8 mouse cellular contexts compared by ENCODE assay signal in genomic region chr1:74068366-74069084, GRCm38 (mm10). TPM values are rescaled to one million over a fixed set of nuclear protein-coding genes. Genes with fewer than 3 reads are reported as not detected.
DNase-seq lines count a peak whose midpoint lies in the region; ATAC-seq and TF ChIP-seq lines count a peak whose summit lies in the region.

No protein-coding gene starts in this region.

- TF ChIP-seq CTCF in intestine, postnatal 0 days (IDR thresholded peaks at IDR 0.05; ENCODE audit: low read depth): no peak

- H3K27me3 ChIP-seq in forebrain, embryonic 14.5 days (replicated peaks; ENCODE audit: control insufficient read depth, insufficient read depth, low read length): no peaks in the 10 kb centered on the region
- no peaks in the 10 kb centered on the region for H3K27me3 ChIP-seq in intestine, postnatal 0 days (replicated peaks; ENCODE audit: control insufficient read depth, insufficient read depth, low read length)

- no peaks in the 10 kb centered on the region for H3K36me3 ChIP-seq in forebrain, embryonic 14.5 days (ENCODE audit: control insufficient read depth, insufficient read depth, low read length)
- no peaks in the 10 kb centered on the region for H3K36me3 ChIP-seq in intestine, postnatal 0 days (ENCODE audit: control insufficient read depth, insufficient read depth)

- peak; percentile 17 for DNase-seq in right cerebral cortex, postnatal 4 days
- DNase-seq in right cerebral cortex, adult 18-20 months: no peak
- DNase-seq in forebrain, embryonic 14.5 days (ENCODE audit: low spot score): peak; percentile 60
- peak; percentile 32 for DNase-seq in mesoderm, embryonic 11.5 days (ENCODE audit: low read depth, low spot score)
- DNase-seq in thymus, postnatal 14 days: peak; percentile 77
- DNase-seq in layer of hippocampus, postnatal 36 days: no peak
- DNase-seq in frontal cortex, adult 2 months (ENCODE audit: extremely low spot score in 1 of 2, low spot score in 1 of 2): no peak

- H3K4me3 ChIP-seq in forebrain, embryonic 14.5 days (ENCODE audit: low read depth, low read length): peak overlapping the region; percentile 30
- H3K4me3 ChIP-seq in intestine, postnatal 0 days (ENCODE audit: low read depth, low read length): peak overlapping the region; percentile 39

- peak overlapping the region; percentile 60 for H3K9ac ChIP-seq in forebrain, embryonic 14.5 days (ENCODE audit: low read length)
- H3K9ac ChIP-seq in intestine, postnatal 0 days (ENCODE audit: low read depth, low read length): peak overlapping the region; percentile 45

- H3K4me2 ChIP-seq in forebrain, embryonic 14.5 days (ENCODE audit: low read length): peak overlapping the region; percentile 65
- peak overlapping the region; percentile 71 for H3K4me2 ChIP-seq in intestine, postnatal 0 days (replicated peaks; ENCODE audit: low read depth)

- ATAC-seq in forebrain, embryonic 14.5 days: peak; percentile 86
- peak; percentile 33; the same call in 1 of the 2 replicates for ATAC-seq in intestine, postnatal 0 days

- H3K27ac ChIP-seq in forebrain, embryonic 14.5 days (ENCODE audit: low read depth, low read length): 0 out of 2 replicates have a peak overlapping the region, but pooled peaks have one; percentile 14
- H3K27ac ChIP-seq in intestine, postnatal 0 days (ENCODE audit: low read depth, low read length): no peak overlapping the region

- H3K4me1 ChIP-seq in forebrain, embryonic 14.5 days (ENCODE audit: control insufficient read depth, insufficient read depth, low read length): peaks cover 12% of the 10 kb centered on the region
- no peaks in the 10 kb centered on the region for H3K4me1 ChIP-seq in intestine, postnatal 0 days (replicated peaks; ENCODE audit: control insufficient read depth, insufficient read depth, low read length)

- H3K9me3 ChIP-seq in forebrain, embryonic 14.5 days (replicated peaks; ENCODE audit: control insufficient read depth, low read length): no peaks in the 10 kb centered on the region
- no peaks in the 10 kb centered on the region for H3K9me3 ChIP-seq in intestine, postnatal 0 days (ENCODE audit: control insufficient read depth)

- whole genome bisulfite sequencing in forebrain, embryonic 14.5 days: 3% methylated on average over 30 of the region's 41 CpGs
- 9% methylated on average over 38 of the region's 41 CpGs for WGBS in intestine, postnatal 0 days

RNA-seq across cellular contexts. Expression of gene Tns1, which starts 55.7 kb away (rescaled TPM):
- 7.7 and 9.4 TPM in 2 replicates for polyA plus RNA-seq in forebrain, embryonic 14.5 days (2014; fragmentation: Nextera tagmentation; extraction: Ambion mirVana)
- polyA plus RNA-seq in intestine, postnatal 0 days (2015; fragmentation: Nextera tagmentation; extraction: Ambion mirVana): 20.0 and 21.5 TPM in 2 replicates
- total RNA-seq in layer of hippocampus, postnatal 36 days (2021): 10 to 100 TPM; 34.5 to 48.6 TPM
- 22.4 and 25.7 TPM in 2 replicates for polyA plus RNA-seq in frontal cortex, adult 2 months (2012; rRNA removed)

RNA-seq across cellular contexts. Expression of gene Rufy4, which starts 56.8 kb away (rescaled TPM):
- 0.24 and 0.27 TPM in 2 replicates for polyA plus RNA-seq in forebrain, embryonic 14.5 days (2014; fragmentation: Nextera tagmentation; extraction: Ambion mirVana)
- polyA plus RNA-seq in intestine, postnatal 0 days (2015; fragmentation: Nextera tagmentation; extraction: Ambion mirVana): 0.10 TPM in 1 of 2 replicates, not detected in the other
- not detected for total RNA-seq in layer of hippocampus, postnatal 36 days (2021)
- 0.08 TPM in 2 replicates for polyA plus RNA-seq in frontal cortex, adult 2 months (2012; rRNA removed)

Comparison
In these comparisons a context has a peak if more than half of its experiments do, and no peak if none do; other contexts are left out.
1. DNase-seq: peak in right cerebral cortex, postnatal 4 days (single experiment), forebrain, embryonic 14.5 days (single experiment), mesoderm, embryonic 11.5 days (single experiment) and thymus, postnatal 14 days (single experiment); none in right cerebral cortex, adult 18-20 months (single experiment), layer of hippocampus, postnatal 36 days (0 of 2) and frontal cortex, adult 2 months (0 of 2).